Mouse (Mus musculus) thymus, adult 2 months (tissue): ENCODE results near the gene Dnajb5. TPM values are rescaled to one million over a fixed set of nuclear protein-coding genes. Genes with fewer than 3 reads are reported as not detected.

Experiments
- DNase-seq: peaks from one replicate; pipeline ENCODE4 v3.0.0; 2021
- H3K27ac ChIP-seq: fragments of 200-500 bp; 2 replicates; pipeline ENCODE4 v1.5.1; 2012; ENCODE audit warnings: low read length, control low read depth; ENCODE audit not compliant: control insufficient read depth, insufficient read depth
- H3K27me3 ChIP-seq: fragments of 200-500 bp; 2 replicates; pipeline ENCODE4 v1.6.1; 2012; ENCODE audit warnings: mild to moderate bottlenecking, low read length, moderate library complexity, mixed read lengths; ENCODE audit not compliant: control insufficient read depth, insufficient read depth
- H3K36me3 ChIP-seq: fragments of 200-500 bp; 2 replicates; pipeline ENCODE4 v1.6.1; 2012; ENCODE audit warnings: mild to moderate bottlenecking, low read length, moderate library complexity; ENCODE audit not compliant: control insufficient read depth, insufficient read depth
- H3K4me1 ChIP-seq: fragments of 200-500 bp; replicated peaks from 2 replicates; pipeline ENCODE4 v1.6.1; 2012; ENCODE audit warnings: low read length; ENCODE audit not compliant: control insufficient read depth, insufficient read depth
- H3K4me3 ChIP-seq: fragments of 200-500 bp; 2 replicates; pipeline ENCODE4 v1.5.1; 2012; ENCODE audit warnings: mild to moderate bottlenecking, low read length, control low read depth, moderate library complexity; ENCODE audit not compliant: control insufficient read depth, insufficient read depth
- CTCF ChIP-seq: fragments of 200-500 bp; IDR thresholded peaks from 2 replicates; pipeline ENCODE4 v1.5.1; 2012; ENCODE audit warnings: mild to moderate bottlenecking, control low read depth, low read length, moderate library complexity, borderline replicate concordance; ENCODE audit not compliant: control insufficient read depth, poor library complexity, insufficient read depth; ENCODE audit errors: extremely low read depth
- POLR2A ChIP-seq: fragments of 200-500 bp; IDR thresholded peaks from 2 replicates; pipeline ENCODE4 v1.6.1; 2012; ENCODE audit warnings: mild to moderate bottlenecking, low read length, control low read depth, moderate library complexity; ENCODE audit not compliant: control insufficient read depth, poor library complexity, insufficient read depth; ENCODE audit errors: extremely low read depth
- WGBS: fragments of 180-500 bp; shearing (Covaris S2); methylation state at CpG from one replicate; pipeline ENCODE4 v1.1.7; 2018; 5-methylcytosine and 5-hydroxymethylcytosine counted together
- polyA plus RNA-seq: library from polyadenylated mRNA; depleted of rRNA; stranded (reverse); fragments of >200 nt; gene quantifications from 2 replicates; pipeline ENCODE4 v1.2.3, GENCODE M21; 2012

Gene Dnajb5
- polyA plus RNA-seq, 1 experiment, result 12.6 TPM

- no peak overlapping the region for H3K27ac ChIP-seq
- H3K4me3 ChIP-seq, result no peak overlapping the region
- 84% methylated on average over 2 of the region's 2 CpGs for WGBS
- H3K36me3 ChIP-seq, result no peaks in the 10 kb centered on the region
- peaks cover 7% of the 10 kb centered on the region for H3K4me1 ChIP-seq
- peaks cover 4% of the 10 kb centered on the region; the same call in 1 of the 2 replicates for H3K27me3 ChIP-seq
- DNase-seq, result no peak
- TF ChIP-seq POLR2A (no peak), CTCF (no peak)
These were observed 28.1 kb upstream of the Dnajb5 start for GRCm38 (mm10) chr4:42921536-42921935.

- DNase-seq, result no peak
- no peak for TF ChIP-seq CTCF
- no peak for TF ChIP-seq POLR2A
- Histone ChIP-seq H3K27ac (no peak overlapping the region), H3K36me3 (no peaks in the 10 kb centered on the region), H3K4me1 (peaks cover 4% of the 10 kb centered on the region), H3K27me3 (peaks cover 4% of the 10 kb centered on the region; the same call in 1 of the 2 replicates), H3K4me3 (no peak overlapping the region)
- 80% methylated on average over 6 of the region's 6 CpGs for WGBS
These were observed 27.6 kb upstream of the Dnajb5 start for GRCm38 (mm10) chr4:42922056-42922455.

- Histone ChIP-seq H3K36me3 (no peaks in the 10 kb centered on the region), H3K4me3 (no peak overlapping the region), H3K27ac (no peak overlapping the region), H3K27me3 (no peaks in the 10 kb centered on the region; the same call in 1 of the 2 replicates), H3K4me1 (peaks cover under 1% of the 10 kb centered on the region; the same call in 1 of the 2 replicates)
- WGBS, result 87% methylated on average over 8 of the region's 8 CpGs
- DNase-seq, result no peak
- TF ChIP-seq POLR2A (no peak), CTCF (no peak)
These were observed 27.2 kb upstream of the Dnajb5 start for GRCm38 (mm10) chr4:42922461-42922860.

GRCm38 (mm10) chr4:42924095-42924710, 25.4 kb upstream of the Dnajb5 start:
- Histone ChIP-seq H3K4me3 (no peak overlapping the region), H3K4me1 (no peaks in the 10 kb centered on the region), H3K27me3 (no peaks in the 10 kb centered on the region), H3K36me3 (no peaks in the 10 kb centered on the region), H3K27ac (no peak overlapping the region)
- DNase-seq, result no peak
- TF ChIP-seq CTCF (no peak), POLR2A (no peak)
- WGBS, result 87% methylated on average over 13 of the region's 13 CpGs

- no peaks in the 10 kb centered on the region for H3K4me1 ChIP-seq
- no peak for TF ChIP-seq POLR2A
- no peak for TF ChIP-seq CTCF
- WGBS, result 85% methylated on average over 5 of the region's 5 CpGs
- H3K27me3 ChIP-seq, result no peaks in the 10 kb centered on the region
- no peak for DNase-seq
- no peak overlapping the region for H3K27ac ChIP-seq
- H3K36me3 ChIP-seq, result no peaks in the 10 kb centered on the region
- H3K4me3 ChIP-seq, result no peak overlapping the region
These were observed 21.4 kb upstream of the Dnajb5 start for GRCm38 (mm10) chr4:42928209-42928608.

- Histone ChIP-seq H3K27ac (no peak overlapping the region), H3K4me1 (no peaks in the 10 kb centered on the region; the same call in 1 of the 2 replicates), H3K36me3 (no peaks in the 10 kb centered on the region), H3K4me3 (no peak overlapping the region), H3K27me3 (no peaks in the 10 kb centered on the region)
- WGBS, result 96% methylated on average over 9 of the region's 9 CpGs
- TF ChIP-seq CTCF (no peak), POLR2A (no peak)
- no peak for DNase-seq
These were observed 20.7 kb upstream of the Dnajb5 start for GRCm38 (mm10) chr4:42928952-42929351.
